Mouse (Mus musculus): ENCODE measurements around the gene Aoc1.

DNA sequence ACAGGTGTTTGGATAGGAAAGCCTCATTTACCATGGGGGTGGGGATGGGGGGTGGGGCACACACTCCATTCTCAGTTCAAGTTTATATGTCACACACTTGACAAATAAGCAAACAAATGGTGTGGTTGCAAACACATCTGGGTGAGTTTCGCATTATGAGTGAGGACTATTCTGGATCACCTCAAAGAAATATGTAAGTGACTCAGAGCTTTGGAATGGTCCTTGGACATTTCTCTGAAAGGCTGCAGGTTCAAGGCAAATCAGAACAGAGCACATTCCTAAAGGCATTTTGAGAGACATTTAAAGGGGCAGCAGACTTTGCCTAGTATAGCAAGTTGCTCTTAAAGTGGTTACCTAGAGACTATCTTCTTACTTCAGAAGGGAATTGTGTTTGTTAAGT is 43.7 kb upstream of the Aoc1 start:
- TF ChIP-seq POLR2A (IDR thresholded peaks at IDR 0.05; ENCODE audit: low read depth, low read length), result no peak
- TF ChIP-seq CTCF (IDR thresholded peaks at IDR 0.05; ENCODE audit: extremely low read depth, insufficient read length, insufficient replicate concordance, low read depth, low read length), result no peak
